Mouse (Mus musculus) MEL (cell line): Measurements from ENCODE around the gene Per3. TPM values are rescaled to one million over a fixed set of nuclear protein-coding genes. Genes with fewer than 3 reads are reported as not detected.

Experiments
- DNase-seq: peaks from one replicate; pipeline ENCODE4 v3.0.0; 2011; ENCODE audit warnings: low read depth, low spot score
- H3K27ac ChIP-seq: 2 replicates; pipeline ENCODE4 v1.5.1; 2012; ENCODE audit warnings: low read depth, mild to moderate bottlenecking, control low read depth, low read length, moderate library complexity; ENCODE audit not compliant: control insufficient read depth
- H3K27me3 ChIP-seq, 2 experiments: fragments of 150-350 bp in 1 of 2; sonication (generic) in 1 of 2; 2 replicates each; pipeline ENCODE4 v1.6.1; 2012; ENCODE audit warnings: low read length in 2 of 2, mild to moderate bottlenecking in 2 of 2, improper control_type of control experiment in 1 of 2, moderate library complexity in 1 of 2; ENCODE audit not compliant: insufficient read depth in 2 of 2, control insufficient read depth in 1 of 2
- H3K36me3 ChIP-seq, 2 experiments: 2 replicates each; pipeline ENCODE4 v1.6.1; 2012 to 2014; ENCODE audit warnings: low read length in 2 of 2, improper control_type of control experiment in 1 of 2, inconsistent platforms in 1 of 2, mild to moderate bottlenecking in 1 of 2; ENCODE audit not compliant: insufficient read depth in 2 of 2, control insufficient read depth in 1 of 2
- H3K4me1 ChIP-seq, 2 experiments: fragments of 150-350 bp in 1 of 2; sonication (generic) in 1 of 2; 2 replicates each; pipeline ENCODE4 v1.6.1; 2012; ENCODE audit warnings: low read length in 2 of 2, improper control_type of control experiment in 1 of 2, mild to moderate bottlenecking in 1 of 2; ENCODE audit not compliant: insufficient read depth in 2 of 2, control insufficient read depth in 1 of 2
- H3K4me3 ChIP-seq, 2 experiments: fragments of 150-350 bp in 1 of 2; sonication (generic) in 1 of 2; 2 replicates each; pipeline ENCODE4 v1.5.1; 2012; ENCODE audit warnings: low read depth in 2 of 2, low read length in 2 of 2, mild to moderate bottlenecking in 2 of 2, moderate library complexity in 2 of 2, control low read depth in 1 of 2, improper control_type of control experiment in 1 of 2; ENCODE audit not compliant: control insufficient read depth in 1 of 2, insufficient read depth in 1 of 2
- H3K79me2 ChIP-seq: 2 replicates; pipeline ENCODE4 v1.6.1; 2012; ENCODE audit warnings: mild to moderate bottlenecking, low read length, moderate library complexity; ENCODE audit not compliant: control insufficient read depth, poor library complexity, insufficient read depth
- H3K9ac ChIP-seq: 2 replicates; pipeline ENCODE4 v1.6.1; 2012; ENCODE audit warnings: low read depth, mild to moderate bottlenecking, control low read depth, low read length, moderate library complexity; ENCODE audit not compliant: control insufficient read depth, poor library complexity, severe bottlenecking
- H3K9me3 ChIP-seq: fragments of 150-350 bp; sonication (generic); replicated peaks from 2 replicates; pipeline ENCODE4 v1.6.1; 2012; ENCODE audit warnings: mild to moderate bottlenecking, low read length, improper control_type of control experiment, moderate library complexity; ENCODE audit not compliant: insufficient read depth
- CHD1 ChIP-seq: IDR thresholded peaks from 2 replicates; pipeline ENCODE4 v1.6.1; 2012; ENCODE audit warnings: low read depth, mild to moderate bottlenecking, inconsistent platforms, low read length, improper control_type of control experiment
- KAT2A ChIP-seq: conservative IDR thresholded peaks from 2 replicates; pipeline ENCODE4 v1.6.1; 2012; ENCODE audit warnings: low read depth, low read length, improper control_type of control experiment, inconsistent platforms
- POLR2AphosphoS5 ChIP-seq: IDR thresholded peaks from 2 replicates; pipeline ENCODE4 v1.6.1; 2012; ENCODE audit warnings: low read depth, borderline replicate concordance, mild to moderate bottlenecking, inconsistent platforms, low read length, moderate library complexity, mixed read lengths
- RAD21 ChIP-seq: IDR thresholded peaks from 2 replicates; pipeline ENCODE4 v1.6.1; 2011; ENCODE audit warnings: mild to moderate bottlenecking, low read depth, low read length, improper control_type of control experiment
- SMC3 ChIP-seq: IDR thresholded peaks from 2 replicates; pipeline ENCODE4 v1.6.1; 2011; ENCODE audit warnings: low read depth, low read length, improper control_type of control experiment
- TAL1 ChIP-seq: IDR thresholded peaks from 2 replicates; pipeline ENCODE4 v1.6.1; 2012; ENCODE audit warnings: mild to moderate bottlenecking, inconsistent platforms, low read length, moderate library complexity, mixed read lengths
- polyA plus RNA-seq, 2 experiments: library from polyadenylated mRNA; stranded (reverse) in 1 of 2; unstranded in 1 of 2; fragments of >175 nt in 1 of 2; fragments of >200 nt in 1 of 2; gene quantifications; 2 replicates each; pipeline versions ENCODE4 v1.2.1 to v1.2.4; 2012; ENCODE audit warnings: low replicate concordance in 2 of 2, low read depth in 1 of 2; ENCODE audit not compliant: insufficient read length in 2 of 2, insufficient read depth in 1 of 2, missing spikeins in 1 of 2
- total RNA-seq: library from RNA; depleted of rRNA; stranded (reverse); fragments of 300-350 nt; gene quantifications from 2 replicates; pipeline ENCODE4 v1.2.3, GENCODE M21; 2012; rRNA removed

Per3 gene
- total and polyA plus RNA-seq, 3 experiments, result 3.1 to 4.5 TPM; not detected in 1

GRCm38 (mm10) chr4:150956369-150957105 is 87.9 kb downstream of the Per3 start:
- H3K79me2 ChIP-seq, result no peaks in the 10 kb centered on the region
- TF ChIP-seq RAD21, result no peak
- TF ChIP-seq POLR2AphosphoS5, result no peak
- TF ChIP-seq TAL1, result no peak
- TF ChIP-seq KAT2A, result no peak
- TF ChIP-seq SMC3, result no peak
- TF ChIP-seq CHD1, result no peak

More at GRCm38 (mm10) chr4:150956369-150957105, 87.9 kb downstream of the Per3 start:
- H3K4me1 ChIP-seq, result no peaks in the 10 kb centered on the region
- H3K9ac ChIP-seq, result no peak overlapping the region
- no peak for DNase-seq
- H3K36me3 ChIP-seq, result no peaks in the 10 kb centered on the region
- no peak overlapping the region for H3K4me3 ChIP-seq
- H3K27ac ChIP-seq, result no peak overlapping the region
- H3K27me3 ChIP-seq, result peaks cover 0 to 1% of the 10 kb centered on the region in 2 experiments; a peak in 3 of 4 replicates
- no peaks in the 10 kb centered on the region for H3K9me3 ChIP-seq

Other genes starting within 250 kb of the Per3 start
- gene Errfi1, start 190.7 kb downstream of the Per3 start, total RNA-seq, result 2.1 and 2.3 TPM in 2 replicates
- 1 to 10 TPM in 1 of 2 experiments, not detected in 1; 2.7 TPM for gene Errfi1, start 190.7 kb downstream of the Per3 start, polyA plus RNA-seq
- gene Park7, start 130.2 kb downstream of the Per3 start, total RNA-seq, result 438 and 445 TPM in 2 replicates
- 100 to 1,000 TPM in 1 of 2 experiments, not detected in 1; 480 TPM for gene Park7, start 130.2 kb downstream of the Per3 start, polyA plus RNA-seq
- gene Tnfrsf9, start 130.1 kb downstream of the Per3 start, total RNA-seq, result not detected in 2 replicates
- under 1 TPM in 1 of 2 experiments, not detected in 1; 0.14 TPM for gene Tnfrsf9, start 130.1 kb downstream of the Per3 start, polyA plus RNA-seq
- not detected in 2 replicates for gene Uts2, start 47.6 kb downstream of the Per3 start, total RNA-seq
- gene Uts2, start 47.6 kb downstream of the Per3 start, polyA plus RNA-seq, result not detected
- 52.3 and 61.4 TPM in 2 replicates for gene Vamp3, start 13.3 kb upstream of the Per3 start, total RNA-seq
- gene Vamp3, start 13.3 kb upstream of the Per3 start, polyA plus RNA-seq, result 10 to 100 TPM in 1 of 2 experiments, not detected in 1; 58.4 TPM
- not detected in 2 replicates for gene Gm13090, start 44.9 kb upstream of the Per3 start, total RNA-seq
- gene Gm13090, start 44.9 kb upstream of the Per3 start, polyA plus RNA-seq, result not detected